Mouse (Mus musculus): ENCODE measurements around the gene Hdgfl3. TPM values are rescaled to one million over a fixed set of nuclear protein-coding genes. Genes with fewer than 3 reads are reported as not detected.
A peak's percentile ranks its signal among the peaks of the same experiment; 100 is the strongest.

Hdgfl3 gene
- total and polyA plus RNA-seq, 2 experiments, result 0.13 to 1.6 TPM

- Histone ChIP-seq H3K79me2 (ENCODE audit: control insufficient read depth, insufficient read depth, low read length) (no peaks in the 10 kb centered on the region), H3K36me3 (ENCODE audit: control insufficient read depth, insufficient read depth, low read length) (no peaks in the 10 kb centered on the region), H3K4me1 (ENCODE audit: control insufficient read depth, insufficient read depth, low read length) (no peaks in the 10 kb centered on the region), H3K27ac (replicated peaks; ENCODE audit: insufficient read depth, low read depth, low read length) (peak within 1 kb of the TSS; percentile 54), H3K4me3 (ENCODE audit: insufficient read depth, low read depth, low read length) (peak within 1 kb of the TSS; percentile 65), H3K9ac (ENCODE audit: low read depth, low read length) (peak within 1 kb of the TSS; percentile 54), H3K27me3 (ENCODE audit: control insufficient read depth, insufficient read depth, low read length) (peaks cover 6% of the 10 kb centered on the region; the same call in 1 of the 2 replicates)
- no peak for DNase-seq (ENCODE audit: extremely low read depth, low read depth, low spot score)
- WGBS, result 1% methylated on average over 64 of the region's 64 CpGs
- TF ChIP-seq CTCF (IDR thresholded peaks at IDR 0.05; ENCODE audit: low read depth, low read length) (no peak), POLR2A (IDR thresholded peaks at IDR 0.05; ENCODE audit: extremely low read depth, insufficient read depth, low read length) (no peak)
These were observed 75.1 kb downstream of the Hdgfl3 start, which contains the start of gene Tm6sf1 for GRCm38 (mm10) chr7:81858968-81859721. Tm6sf1 (plus strand) TSS chr7:81859001.

DNA sequence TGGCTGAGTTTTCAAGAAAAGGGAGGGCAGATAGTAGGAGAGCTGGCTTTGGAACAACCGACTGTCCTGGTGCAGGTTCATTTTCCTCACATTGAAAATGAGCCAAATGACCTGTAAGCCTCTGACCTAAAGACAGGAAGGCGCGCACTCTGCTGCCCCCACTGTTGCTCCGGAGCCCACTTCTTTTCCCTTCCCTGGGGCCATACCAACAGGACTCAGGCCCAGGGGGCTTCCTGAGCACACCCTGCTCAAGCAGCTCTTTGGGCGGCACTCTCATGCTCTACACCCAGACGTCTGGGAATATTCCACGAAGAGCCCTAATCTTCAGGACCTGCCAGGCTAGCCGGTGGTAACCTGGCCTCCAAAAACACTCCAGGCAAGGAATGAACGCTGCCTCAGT is 76.0 kb downstream of the Hdgfl3 start:
- Histone ChIP-seq H3K4me1 (ENCODE audit: control insufficient read depth, insufficient read depth, low read length) (no peaks in the 10 kb centered on the region), H3K27me3 (ENCODE audit: control insufficient read depth, insufficient read depth, low read length) (peaks cover 6% of the 10 kb centered on the region; the same call in 1 of the 2 replicates), H3K9ac (ENCODE audit: low read depth, low read length) (no peak overlapping the region), H3K79me2 (ENCODE audit: control insufficient read depth, insufficient read depth, low read length) (no peaks in the 10 kb centered on the region), H3K4me3 (ENCODE audit: insufficient read depth, low read depth, low read length) (no peak overlapping the region), H3K27ac (replicated peaks; ENCODE audit: insufficient read depth, low read depth, low read length) (no peak overlapping the region), H3K36me3 (ENCODE audit: control insufficient read depth, insufficient read depth, low read length) (no peaks in the 10 kb centered on the region)
- TF ChIP-seq CTCF (IDR thresholded peaks at IDR 0.05; ENCODE audit: low read depth, low read length) (no peak), POLR2A (IDR thresholded peaks at IDR 0.05; ENCODE audit: extremely low read depth, insufficient read depth, low read length) (no peak)
- no peak for DNase-seq (ENCODE audit: extremely low read depth, low read depth, low spot score)
- WGBS, result 8% methylated on average over 9 of the region's 9 CpGs

GRCm38 (mm10) chr7:81856221-81856620 is 78.1 kb downstream of the Hdgfl3 start:
- Histone ChIP-seq H3K27me3 (ENCODE audit: control insufficient read depth, insufficient read depth, low read length) (peaks cover 6% of the 10 kb centered on the region; the same call in 1 of the 2 replicates), H3K36me3 (ENCODE audit: control insufficient read depth, insufficient read depth, low read length) (no peaks in the 10 kb centered on the region), H3K4me3 (ENCODE audit: insufficient read depth, low read depth, low read length) (no peak overlapping the region), H3K79me2 (ENCODE audit: control insufficient read depth, insufficient read depth, low read length) (no peaks in the 10 kb centered on the region), H3K27ac (replicated peaks; ENCODE audit: insufficient read depth, low read depth, low read length) (no peak overlapping the region), H3K9ac (ENCODE audit: low read depth, low read length) (no peak overlapping the region), H3K4me1 (ENCODE audit: control insufficient read depth, insufficient read depth, low read length) (no peaks in the 10 kb centered on the region)
- WGBS, result 58% methylated on average over 4 of the region's 4 CpGs
- DNase-seq (ENCODE audit: extremely low read depth, low read depth, low spot score), result no peak
- TF ChIP-seq CTCF (IDR thresholded peaks at IDR 0.05; ENCODE audit: low read depth, low read length), result no peak
- no peak for TF ChIP-seq POLR2A (IDR thresholded peaks at IDR 0.05; ENCODE audit: extremely low read depth, insufficient read depth, low read length)

DNA sequence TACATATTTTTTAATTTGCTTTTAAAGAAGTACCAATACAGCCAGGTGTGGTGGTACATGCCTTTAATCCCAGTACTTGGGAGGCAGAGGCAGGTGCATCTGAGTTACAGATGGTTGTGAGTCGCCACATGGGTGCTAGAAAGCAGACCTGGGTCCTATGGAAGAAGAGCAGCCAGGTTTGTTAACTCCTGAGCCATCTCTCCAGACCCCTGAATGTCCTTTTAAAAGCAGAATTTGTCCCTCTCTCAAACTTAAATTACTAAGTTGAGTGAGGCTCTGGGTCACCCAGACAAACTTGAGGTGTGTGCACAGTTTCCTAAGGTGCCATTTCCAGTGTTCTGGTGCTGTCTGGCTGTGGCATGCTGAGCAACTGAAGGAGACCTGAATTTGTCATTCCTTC is 78.6 kb downstream of the Hdgfl3 start, which contains the start of gene Gm10160:
Gene Gm10160 (minus strand): TSS at position 101 of the 400 bp plus-strand sequence.
- H3K4me1 ChIP-seq (ENCODE audit: control insufficient read depth, insufficient read depth, low read length), result no peaks in the 10 kb centered on the region
- H3K79me2 ChIP-seq (ENCODE audit: control insufficient read depth, insufficient read depth, low read length), result no peaks in the 10 kb centered on the region
- 81% methylated on average over 1 of the region's 1 CpGs for WGBS
- H3K9ac ChIP-seq (ENCODE audit: low read depth, low read length), result no peak within 1 kb of the TSS
- H3K4me3 ChIP-seq (ENCODE audit: insufficient read depth, low read depth, low read length), result no peak within 1 kb of the TSS
- TF ChIP-seq CTCF (IDR thresholded peaks at IDR 0.05; ENCODE audit: low read depth, low read length), result no peak
- TF ChIP-seq POLR2A (IDR thresholded peaks at IDR 0.05; ENCODE audit: extremely low read depth, insufficient read depth, low read length), result no peak
- no peak within 1 kb of the TSS for H3K27ac ChIP-seq (replicated peaks; ENCODE audit: insufficient read depth, low read depth, low read length)
- no peak for DNase-seq (ENCODE audit: extremely low read depth, low read depth, low spot score)
- peaks cover 6% of the 10 kb centered on the region; the same call in 1 of the 2 replicates for H3K27me3 ChIP-seq (ENCODE audit: control insufficient read depth, insufficient read depth, low read length)
- H3K36me3 ChIP-seq (ENCODE audit: control insufficient read depth, insufficient read depth, low read length), result no peaks in the 10 kb centered on the region

DNA sequence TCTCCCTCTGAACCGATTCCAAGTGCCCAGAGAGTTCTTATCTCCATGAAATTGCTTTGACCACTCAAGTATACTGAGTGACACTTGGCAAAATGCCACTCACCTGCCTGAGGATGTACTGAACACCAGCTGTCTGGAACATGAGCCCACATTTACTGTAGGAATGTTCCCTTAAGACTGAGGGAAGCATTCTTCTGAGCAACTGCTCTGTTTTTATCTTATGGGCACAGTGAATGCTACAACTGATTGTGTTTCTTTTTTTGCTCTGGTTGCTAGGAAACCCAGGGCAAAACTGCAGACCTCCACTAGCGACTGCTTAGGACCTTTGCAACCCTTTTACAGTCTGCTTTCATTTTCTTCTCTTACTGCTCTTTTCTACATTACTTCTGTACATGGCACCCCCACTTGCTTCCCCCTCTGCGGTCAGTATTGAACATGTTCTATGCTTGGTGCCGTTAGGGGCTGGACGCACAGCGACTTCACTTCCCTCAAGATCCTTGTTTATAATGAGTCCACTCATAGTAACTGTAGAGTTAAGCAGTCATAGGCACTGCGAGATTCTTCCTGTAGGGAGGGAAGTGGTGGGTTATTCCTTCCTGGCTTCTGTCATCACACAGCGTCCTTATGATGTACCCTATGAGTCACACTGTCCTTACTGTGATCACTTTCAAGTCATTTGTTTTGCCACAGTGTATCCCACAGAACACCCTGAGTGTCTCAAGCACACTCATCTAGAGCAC is 79.5 kb downstream of the Hdgfl3 start:
- no peak overlapping the region for H3K4me3 ChIP-seq (ENCODE audit: insufficient read depth, low read depth, low read length)
- H3K79me2 ChIP-seq (ENCODE audit: control insufficient read depth, insufficient read depth, low read length), result no peaks in the 10 kb centered on the region
- TF ChIP-seq POLR2A (IDR thresholded peaks at IDR 0.05; ENCODE audit: extremely low read depth, insufficient read depth, low read length), result no peak
- no peak for TF ChIP-seq CTCF (IDR thresholded peaks at IDR 0.05; ENCODE audit: low read depth, low read length)
- H3K27ac ChIP-seq (replicated peaks; ENCODE audit: insufficient read depth, low read depth, low read length), result no peak overlapping the region
- no peaks in the 10 kb centered on the region for H3K4me1 ChIP-seq (ENCODE audit: control insufficient read depth, insufficient read depth, low read length)
- H3K36me3 ChIP-seq (ENCODE audit: control insufficient read depth, insufficient read depth, low read length), result no peaks in the 10 kb centered on the region
- no peak overlapping the region for H3K9ac ChIP-seq (ENCODE audit: low read depth, low read length)
- DNase-seq (ENCODE audit: extremely low read depth, low read depth, low spot score), result peak; percentile 28
- peaks cover 6% of the 10 kb centered on the region; the same call in 1 of the 2 replicates for H3K27me3 ChIP-seq (ENCODE audit: control insufficient read depth, insufficient read depth, low read length)
- WGBS, result 64% methylated on average over 8 of the region's 8 CpGs

Data from liver, adult 2 months (tissue).